Mouse (Mus musculus) right cerebral cortex, postnatal 10 days (tissue): ENCODE results near the gene Ramp1.

Experiments
- DNase-seq, 2 experiments: peaks; one replicate each; pipeline ENCODE4 v3.0.0; 2021; ENCODE audit warnings: low spot score in 2 of 2

The Ramp1 gene

GRCm38 (mm10) chr1:91179533-91180173 lies at the start of gene Ramp1:
TSS of gene Ramp1 (plus strand) at chr1:91179822.
- DNase-seq, result peak; percentile 65 to 70

- no peak for DNase-seq
These were observed 42.6 kb upstream of the Ramp1 start for GRCm38 (mm10) chr1:91137036-91137435.

GRCm38 (mm10) chr1:91144813-91145212 lies 34.8 kb upstream of the Ramp1 start, which contains the start of gene Rbm44:
TSS of gene Rbm44 (plus strand) at chr1:91145089.
- no peak for DNase-seq

GRCm38 (mm10) chr1:91151509-91151908 lies 28.1 kb upstream of the Ramp1 start:
- peak in 1 of 2 experiments; percentile 4 for DNase-seq

DNA sequence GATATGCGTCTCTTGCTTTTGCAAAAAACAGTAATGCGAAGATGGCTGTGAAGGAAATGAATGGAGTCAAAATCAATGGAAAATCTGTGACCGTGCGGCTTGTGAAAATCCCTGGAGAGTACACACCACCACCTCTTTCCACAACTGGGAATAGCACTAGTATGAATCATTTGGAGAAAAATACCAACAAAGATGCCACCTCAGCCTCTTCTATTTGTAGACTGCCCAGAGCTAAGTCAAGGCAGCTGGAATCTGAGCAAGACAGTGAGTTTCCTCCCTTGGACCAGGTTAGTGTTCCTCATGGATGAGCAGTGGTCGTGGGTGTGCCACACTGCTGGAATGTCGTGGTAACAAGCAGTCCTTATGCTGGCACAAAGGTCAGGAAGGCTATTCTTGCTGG lies 12.8 kb upstream of the Ramp1 start:
- no peak for DNase-seq

DNA sequence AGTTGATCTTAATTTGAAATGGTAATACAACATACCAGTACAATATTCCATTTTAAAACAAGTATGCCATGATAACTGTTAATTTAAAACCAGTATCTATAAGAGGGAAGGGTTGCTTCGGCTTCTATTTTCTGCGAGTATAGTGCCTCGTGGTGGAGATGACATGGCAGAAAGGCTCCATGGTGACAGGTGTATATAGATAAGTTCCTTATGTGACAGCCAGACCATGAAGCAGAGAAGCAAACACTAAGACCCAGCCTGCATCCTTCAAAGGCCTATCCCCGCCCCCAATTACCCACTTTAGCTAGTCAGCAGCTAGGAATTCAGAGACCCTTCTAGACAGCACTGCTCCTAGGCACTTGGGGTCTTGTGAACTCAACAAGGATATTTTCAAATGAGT lies 10.5 kb upstream of the Ramp1 start:
- DNase-seq, result no peak

GRCm38 (mm10) chr1:91174796-91175195 lies 4.8 kb upstream of the Ramp1 start:
- no peak for DNase-seq

DNA sequence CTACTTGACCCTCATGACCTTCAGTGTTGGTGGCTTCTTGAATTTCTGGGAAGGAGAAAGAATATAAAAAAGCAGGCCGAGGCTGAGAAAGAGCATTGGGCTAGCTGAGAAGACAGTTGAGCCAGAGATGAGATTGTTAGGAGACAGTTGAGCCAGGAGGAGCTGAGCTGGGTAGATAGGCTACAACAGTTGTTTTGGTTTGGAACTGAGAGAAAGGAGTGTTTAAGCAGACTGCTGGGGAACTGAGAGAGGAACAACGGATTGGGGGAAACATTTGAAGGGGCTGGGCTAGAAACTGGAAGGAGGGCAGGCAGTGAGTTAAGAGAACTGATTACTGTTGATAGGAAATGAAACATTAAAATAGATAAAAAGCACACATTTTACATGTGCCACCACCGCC lies 3.6 kb upstream of the Ramp1 start:
- no peak for DNase-seq

DNA sequence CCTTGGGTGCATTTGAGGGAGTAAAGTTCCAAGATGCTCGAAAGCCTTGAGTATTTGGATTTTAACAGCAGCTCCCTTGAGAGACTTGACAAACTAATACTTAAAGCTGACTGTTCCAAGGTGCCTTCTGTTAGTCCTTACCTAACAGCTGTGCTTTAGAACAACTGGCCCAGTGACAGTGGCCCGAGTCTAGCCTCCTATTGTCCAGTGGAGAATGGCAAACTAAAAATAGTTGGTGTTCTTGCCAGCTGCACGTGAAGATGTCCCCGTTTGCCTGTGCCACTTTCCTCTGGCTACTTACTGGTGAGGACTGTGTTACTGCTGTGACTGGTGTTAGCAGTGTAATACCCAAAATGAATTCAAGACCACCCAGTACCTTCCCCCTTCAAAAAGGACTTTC lies 2.8 kb upstream of the Ramp1 start:
- DNase-seq, result no peak

- DNase-seq, result peak; percentile 85 to 86
These were observed 536 bp upstream of the Ramp1 start for GRCm38 (mm10) chr1:91179086-91179485.

GRCm38 (mm10) chr1:91180174-91180565 lies 548 bp downstream of the Ramp1 start:
- no peak for DNase-seq

DNA sequence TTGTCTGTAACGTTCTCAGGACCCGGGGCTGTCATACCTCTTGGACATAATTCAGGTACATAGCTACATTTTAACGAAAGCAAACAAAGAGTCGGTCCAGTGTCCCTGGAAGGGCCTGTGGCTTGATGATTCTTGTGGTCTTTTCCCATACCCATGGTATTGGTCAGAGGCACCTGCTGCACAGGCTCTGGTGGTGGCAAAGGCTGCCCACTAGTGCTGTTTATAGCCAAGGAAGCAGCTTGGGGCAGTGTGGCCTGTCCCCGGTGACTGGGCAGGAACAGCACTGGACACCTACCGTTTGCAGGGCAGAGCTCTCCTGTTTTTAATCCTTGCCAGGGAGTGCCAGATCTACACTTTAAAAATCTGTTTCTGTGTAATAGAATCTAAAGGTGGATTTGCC lies 1.1 kb downstream of the Ramp1 start:
- peak in 1 of 2 experiments; percentile 34 for DNase-seq

DNA sequence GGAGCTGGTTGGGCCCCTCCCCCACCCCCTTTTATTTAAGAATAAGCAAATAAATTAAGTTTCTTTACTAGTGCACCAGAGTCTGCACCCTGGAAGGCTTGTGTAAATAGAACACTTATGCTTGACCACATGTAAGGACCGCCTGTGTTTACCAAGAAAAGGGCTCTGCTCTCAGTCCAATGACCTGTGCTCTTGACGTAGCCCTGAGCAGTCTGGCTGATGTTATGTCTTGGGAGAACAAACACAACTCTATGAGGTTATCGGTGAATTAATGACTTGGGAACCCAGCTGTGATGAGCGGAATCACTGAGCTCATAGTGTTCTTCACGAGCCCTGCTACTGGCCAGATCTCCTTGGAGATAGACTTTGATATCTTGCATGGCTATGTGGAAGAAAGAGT lies 1.6 kb downstream of the Ramp1 start:
- peak; percentile 35 to 40 for DNase-seq

DNA sequence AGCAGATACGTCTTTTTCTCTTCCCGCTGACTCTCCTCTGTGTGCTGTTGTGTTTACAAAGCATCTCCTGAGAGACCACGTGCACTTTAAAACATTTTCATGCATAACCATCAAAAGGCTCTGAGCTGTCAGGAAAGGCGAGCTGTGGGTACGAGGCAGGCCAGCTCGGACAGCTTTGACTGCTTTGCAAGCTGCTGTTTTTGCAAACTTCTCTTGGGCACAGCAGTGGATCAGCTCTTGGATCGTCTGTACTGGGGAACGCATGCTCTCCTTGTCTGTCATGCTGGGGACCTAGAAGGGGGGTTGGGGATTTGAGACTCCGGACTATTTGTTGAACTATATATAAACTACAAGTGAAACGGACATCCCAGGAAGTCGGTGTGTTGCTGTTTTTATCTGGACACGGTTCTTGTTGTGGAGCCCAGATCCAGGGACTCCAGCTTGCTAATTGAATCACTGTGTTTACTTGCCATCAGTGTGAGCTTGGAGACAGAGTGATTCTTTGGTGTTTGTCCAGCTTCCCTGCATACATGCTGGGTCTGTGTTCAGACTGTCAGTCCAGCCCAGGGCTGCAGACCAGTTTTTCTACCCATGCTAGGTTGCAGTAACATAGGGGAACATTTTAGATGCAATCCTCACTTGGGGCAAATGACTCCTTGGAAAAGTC lies 2.3 kb downstream of the Ramp1 start:
- DNase-seq, result peak in 1 of 2 experiments; percentile 32

DNA sequence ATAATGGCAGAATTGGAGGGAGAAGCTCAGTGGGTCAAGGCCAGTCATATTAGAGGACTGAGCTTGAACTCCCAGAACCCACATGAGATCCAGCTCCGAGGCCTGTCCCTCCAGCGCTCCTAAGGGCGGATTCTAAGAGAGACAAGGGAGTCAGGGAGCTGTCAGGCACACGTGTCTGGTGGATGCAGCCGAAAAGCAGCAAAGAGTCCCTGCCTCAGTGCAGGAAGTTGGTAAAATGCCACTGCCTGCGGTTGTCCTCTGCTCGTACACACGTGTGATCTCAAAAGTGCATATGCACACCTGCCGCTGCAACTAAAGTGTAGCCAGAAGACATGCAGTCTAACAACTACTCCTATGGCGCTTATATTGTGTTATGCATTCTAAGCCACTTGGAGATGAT lies 3.7 kb downstream of the Ramp1 start:
- DNase-seq, result peak; percentile 18 to 20

DNA sequence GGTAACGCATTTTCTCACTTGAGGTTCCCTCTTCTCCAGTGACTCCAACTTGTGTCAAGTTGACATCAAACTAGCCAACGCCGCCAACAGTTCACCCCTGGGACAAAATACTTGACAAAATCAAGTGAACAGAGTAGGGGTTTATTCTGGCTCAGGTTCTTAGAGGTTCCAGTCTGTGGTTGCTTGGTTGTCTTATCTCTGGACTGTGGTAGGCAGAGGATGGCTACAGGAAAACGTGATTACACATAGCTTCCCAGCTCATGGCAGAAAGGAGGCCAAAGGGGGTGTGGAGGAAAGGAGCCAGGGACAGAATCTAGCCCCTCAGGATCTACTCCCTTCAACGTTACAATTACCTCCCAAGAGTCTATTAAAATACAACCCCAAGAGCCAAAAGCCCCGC lies 7.1 kb downstream of the Ramp1 start:
- DNase-seq, result no peak

DNA sequence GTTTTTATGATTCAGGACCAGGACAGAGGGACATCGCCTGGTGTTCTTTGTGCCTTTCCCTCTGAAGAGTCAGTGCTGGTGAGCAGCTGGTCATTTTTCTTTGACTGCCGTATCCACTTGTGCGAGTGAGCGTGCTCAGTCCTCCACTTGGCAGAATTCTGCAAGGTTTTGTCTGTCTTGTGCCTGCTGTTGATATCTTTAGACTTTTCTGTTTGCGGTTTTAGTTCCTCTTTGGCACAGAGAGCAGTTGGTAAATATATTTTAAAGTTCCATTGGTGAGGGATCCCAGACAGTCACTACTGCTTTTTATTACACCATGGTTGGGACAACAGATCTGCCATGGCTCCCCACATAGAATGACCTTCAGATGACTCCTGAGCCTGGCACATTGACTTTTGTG lies 7.7 kb downstream of the Ramp1 start:
- no peak for DNase-seq

GRCm38 (mm10) chr1:91187786-91188640 lies 8.4 kb downstream of the Ramp1 start:
- DNase-seq, result no peak

- no peak for DNase-seq
These were observed 9.3 kb downstream of the Ramp1 start for GRCm38 (mm10) chr1:91188851-91189460.

- DNase-seq, result no peak
These were observed 12.6 kb downstream of the Ramp1 start for GRCm38 (mm10) chr1:91192184-91192583.

DNA sequence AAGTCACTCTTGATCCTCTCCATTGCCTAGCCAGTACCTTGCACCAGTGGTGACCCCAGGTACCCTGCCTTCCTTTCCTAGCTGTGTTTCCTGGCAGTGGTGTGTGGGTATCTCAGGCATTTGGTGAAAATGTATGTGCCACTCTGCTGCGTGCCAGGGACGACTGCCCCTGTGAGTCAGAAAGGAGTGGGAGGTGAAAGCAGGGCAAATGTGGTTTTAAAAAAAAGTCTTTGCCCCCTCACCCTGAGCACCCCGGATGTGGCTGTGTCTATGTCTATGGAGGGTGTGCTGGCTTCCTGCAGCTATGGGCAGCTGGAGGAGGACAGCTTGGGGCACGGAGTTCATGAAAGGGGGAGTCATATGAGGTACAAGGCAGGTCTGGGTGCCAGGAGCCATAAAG lies 13.6 kb downstream of the Ramp1 start:
- DNase-seq, result no peak

DNA sequence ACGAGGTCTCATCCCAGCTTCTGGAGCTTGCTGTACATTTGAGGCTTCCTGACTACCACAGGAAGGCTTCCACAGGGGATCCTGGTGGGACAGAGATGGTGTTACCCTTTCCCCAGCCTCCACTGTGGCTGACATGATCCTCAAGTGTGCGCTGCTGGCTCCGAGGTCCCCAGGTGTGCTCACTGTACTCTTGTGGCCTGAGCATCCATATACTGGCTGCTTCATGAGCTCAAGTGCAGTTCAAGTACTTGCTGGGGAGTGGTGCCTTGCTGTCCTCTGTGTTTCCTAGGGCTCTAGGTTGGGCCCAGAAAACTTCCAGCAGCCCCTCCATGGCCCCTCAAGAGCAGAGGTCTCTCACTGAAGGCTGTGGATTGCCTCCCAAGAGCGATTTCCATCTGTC lies 14.1 kb downstream of the Ramp1 start:
- DNase-seq, result no peak
